Mouse (Mus musculus): Measurements from ENCODE around the gene Ndufa5.
A peak's percentile ranks its signal among the peaks of the same experiment; 100 is the strongest.

Gene Ndufa5

DNA sequence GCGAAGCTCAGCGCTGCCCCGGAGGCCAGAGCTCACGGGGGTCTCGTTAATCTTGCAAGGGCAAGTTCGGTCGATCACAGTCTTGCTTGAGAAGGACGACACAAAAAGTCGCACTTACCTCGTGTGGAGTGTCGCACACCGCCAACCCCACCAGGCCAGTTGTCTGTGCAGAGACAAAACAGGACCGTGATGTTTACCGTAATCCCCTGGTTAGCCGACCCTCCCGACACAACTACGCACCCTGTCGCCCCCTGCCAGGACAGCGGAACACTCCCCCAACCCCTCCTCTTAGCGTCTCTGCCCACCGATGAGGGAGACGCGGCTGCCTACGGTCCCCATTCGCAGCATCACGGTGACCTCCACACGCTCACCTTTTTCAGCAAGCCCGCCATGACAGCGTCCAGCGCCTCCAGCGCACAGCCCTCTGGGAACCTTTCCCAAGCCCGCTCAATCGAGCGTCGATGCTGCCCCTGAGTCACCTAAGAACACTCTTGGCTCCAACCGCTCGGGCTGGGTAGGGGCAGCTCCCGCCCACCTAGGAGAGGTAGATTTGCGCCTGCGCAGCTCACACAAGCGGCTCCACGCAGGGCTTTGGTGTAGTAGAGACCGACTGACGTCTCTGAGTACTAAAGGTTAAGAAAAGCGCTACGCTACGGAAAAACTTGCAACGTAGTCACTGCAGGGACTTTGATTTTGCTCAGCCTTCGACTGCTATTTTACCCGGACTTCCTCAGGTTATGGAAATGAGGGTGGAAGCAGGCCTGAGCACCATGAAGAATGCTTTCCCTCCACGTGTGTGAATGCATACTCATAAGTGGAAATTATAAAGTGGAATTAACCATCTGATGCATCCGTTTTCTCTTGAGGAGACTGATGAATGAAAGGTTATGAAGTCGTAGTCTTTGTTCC, at the start of gene Ndufa5:
Gene Ndufa5, minus strand, starts transcription at position 859 of the 909 bp plus-strand sequence.
- peak; percentile 79 for DNase-seq (ENCODE audit: low spot score)

DNA sequence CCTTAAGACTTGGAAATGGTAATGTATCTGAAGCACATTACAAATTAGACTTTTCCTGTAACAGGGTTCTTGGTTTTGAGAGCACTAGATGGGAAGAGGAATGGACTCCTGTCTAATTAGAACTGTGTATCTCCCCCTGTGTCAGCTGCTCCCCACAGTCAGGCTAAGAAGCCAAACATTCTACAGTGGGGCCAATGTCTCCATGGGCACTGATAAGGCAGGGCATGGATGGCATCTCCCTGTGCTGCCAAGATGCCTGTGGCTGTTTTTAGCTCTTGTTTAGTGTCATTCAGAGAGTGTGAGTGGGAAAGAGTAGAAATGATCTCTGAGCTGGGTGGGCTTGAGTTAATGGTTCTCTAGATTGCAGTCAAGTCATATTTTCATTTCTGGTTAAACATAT, 45.5 kb upstream of the Ndufa5 start:
- no peak for DNase-seq (ENCODE audit: low spot score)

DNA sequence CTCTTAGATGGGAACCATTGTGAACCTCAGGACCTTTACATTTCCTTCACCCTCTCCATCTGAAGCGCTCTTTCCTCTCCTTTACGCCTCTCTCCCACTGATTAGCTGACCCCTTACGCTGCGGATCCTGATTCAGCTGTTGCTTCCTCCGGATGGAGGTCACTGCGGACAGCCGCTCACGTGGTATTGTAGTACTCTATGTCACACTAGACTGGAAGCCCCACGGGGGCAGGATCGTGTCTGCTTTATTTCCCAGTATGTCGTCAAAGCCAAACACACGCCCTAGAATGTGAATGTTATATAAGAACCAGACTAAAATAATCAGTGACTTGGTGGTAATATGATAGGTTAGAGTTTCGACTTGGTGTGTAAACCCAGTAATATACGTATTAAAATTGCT, 44.6 kb upstream of the Ndufa5 start:
- no peak for DNase-seq (ENCODE audit: low spot score)

DNA sequence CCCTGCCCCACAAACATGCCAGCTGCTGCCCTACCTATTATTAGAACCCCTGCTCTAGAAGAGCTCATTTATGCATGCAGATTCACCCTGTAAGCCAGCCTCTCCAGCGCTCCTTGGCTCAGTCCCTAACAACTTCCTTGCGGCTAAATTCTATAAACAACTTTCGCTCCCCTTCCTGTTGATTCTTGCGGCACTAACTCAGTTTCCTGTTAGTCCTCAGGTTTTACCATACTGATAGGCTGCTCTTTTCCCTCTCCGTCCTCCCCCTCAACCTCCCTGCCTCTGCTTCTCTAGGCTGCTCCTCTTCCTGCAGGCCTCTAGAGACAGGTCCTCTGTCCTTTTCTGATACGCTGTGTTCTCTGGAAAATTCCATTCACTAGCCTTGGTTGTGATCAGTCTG, 43.3 kb upstream of the Ndufa5 start:
- DNase-seq (ENCODE audit: low spot score), result no peak

DNA sequence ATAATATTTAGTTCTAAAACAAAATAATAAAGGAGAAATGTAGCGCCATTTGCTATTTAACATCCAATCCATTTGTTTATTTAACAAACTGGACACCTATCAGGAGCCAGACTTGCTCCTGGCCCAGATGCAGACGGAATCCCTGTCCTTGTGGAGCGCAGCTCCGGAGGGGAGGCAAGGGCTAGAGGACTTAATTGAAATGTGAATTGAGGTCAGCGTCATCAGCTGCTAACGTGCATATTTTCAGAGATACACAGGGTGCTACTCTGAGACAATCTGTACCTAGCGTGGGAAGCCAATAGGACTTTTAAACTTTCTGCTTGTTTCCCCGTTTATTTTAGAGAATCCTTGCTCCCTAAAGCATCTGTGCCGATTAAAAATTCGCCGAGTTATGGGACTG, 42.5 kb upstream of the Ndufa5 start:
- DNase-seq (ENCODE audit: low spot score), result no peak

DNA sequence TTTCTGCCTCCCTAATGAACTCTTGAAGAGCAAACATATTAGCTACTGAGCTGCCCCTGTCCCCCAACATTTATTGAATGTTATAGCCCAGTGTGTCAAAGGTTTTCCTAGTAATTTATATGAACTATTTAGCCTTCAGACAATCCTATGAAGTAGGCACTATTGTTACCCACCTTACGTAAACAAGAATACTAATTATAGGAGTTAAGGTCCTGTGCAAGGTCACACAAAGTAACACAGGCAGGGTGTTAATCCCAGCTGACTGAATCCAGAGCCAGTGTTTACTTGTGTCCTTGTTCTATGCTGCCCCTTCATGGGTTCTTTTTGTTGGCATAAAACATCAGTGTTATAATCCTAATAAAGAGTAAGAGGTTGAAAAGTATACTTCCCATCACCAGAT, 41.9 kb upstream of the Ndufa5 start:
- DNase-seq (ENCODE audit: low spot score), result no peak

DNA sequence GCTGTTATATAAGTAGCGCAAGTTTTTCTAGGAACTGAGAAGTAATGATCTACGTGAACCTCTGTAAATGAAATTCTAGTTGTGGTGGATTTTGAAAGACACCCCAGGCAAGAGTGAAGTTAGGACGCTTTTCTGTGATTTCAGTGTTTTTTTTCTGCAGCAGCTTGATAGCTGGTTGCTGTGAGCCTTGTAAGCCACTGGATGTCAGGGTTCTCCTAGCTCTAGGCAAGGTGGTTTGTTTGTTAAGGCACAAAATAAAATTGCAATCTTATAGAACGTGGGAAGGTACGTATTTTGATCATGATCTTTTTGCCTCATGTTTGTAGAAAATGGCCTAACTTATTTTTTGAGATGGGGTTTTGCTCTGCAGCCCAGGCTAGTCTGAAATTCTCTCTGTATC, 41.1 kb upstream of the Ndufa5 start:
- no peak for DNase-seq (ENCODE audit: low spot score)

DNA sequence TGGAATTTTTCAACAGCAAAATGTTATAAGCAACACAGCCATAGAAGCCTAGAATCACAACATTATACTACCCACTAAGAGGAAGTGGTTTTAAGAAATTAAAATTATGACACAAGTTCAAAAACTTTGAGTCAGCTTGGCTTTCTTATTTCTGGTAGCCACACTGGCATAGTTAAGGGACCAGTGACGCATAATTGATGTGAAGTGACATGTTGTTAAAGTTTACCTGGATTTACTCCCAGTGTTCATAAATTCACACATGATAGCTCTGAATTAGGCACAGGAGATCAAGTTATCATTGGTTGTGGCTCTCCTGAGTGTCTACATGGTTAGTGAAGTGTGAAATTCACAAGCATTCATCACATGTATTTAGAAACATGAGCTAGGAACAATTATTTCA, 37.1 kb upstream of the Ndufa5 start:
- DNase-seq (ENCODE audit: low spot score), result no peak

DNA sequence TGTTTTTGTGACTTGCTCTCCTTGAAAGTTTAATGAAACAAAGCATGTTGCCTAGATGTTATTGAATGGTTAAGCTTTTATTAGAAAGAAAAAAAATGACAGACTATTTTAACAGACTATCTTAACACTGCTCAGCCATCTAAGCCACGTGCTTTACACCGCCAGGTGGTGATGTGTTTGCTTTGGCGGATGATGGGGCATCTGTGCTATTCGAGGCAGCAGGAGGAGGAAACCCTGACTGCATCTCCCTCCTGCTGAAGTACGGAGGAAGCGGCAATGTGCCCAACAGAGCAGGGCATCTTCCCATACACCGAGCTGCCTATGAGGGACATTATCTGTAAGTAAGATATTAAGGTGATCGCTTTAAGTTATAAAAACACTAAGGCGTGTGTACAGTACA, 36.3 kb upstream of the Ndufa5 start:
- no peak for DNase-seq (ENCODE audit: low spot score)

DNA sequence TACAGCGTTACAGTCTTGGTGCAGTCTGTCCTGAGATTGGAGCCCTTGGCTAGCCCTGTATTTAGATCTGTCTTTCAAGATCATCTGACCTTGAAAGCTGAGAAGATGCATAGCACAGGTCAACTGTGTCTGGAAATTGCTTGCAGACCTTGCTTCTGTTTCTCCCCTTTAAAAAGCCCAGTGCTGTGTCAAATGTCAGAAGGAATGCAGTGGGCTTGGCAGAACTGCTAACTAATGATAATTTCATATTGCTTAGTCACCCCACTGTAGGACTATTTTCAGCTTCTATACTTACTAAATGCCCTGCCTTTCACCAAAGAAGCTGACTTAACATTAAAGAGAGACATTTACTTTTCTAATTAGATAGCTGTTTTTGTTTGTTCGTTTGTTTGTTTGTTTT, 27.7 kb upstream of the Ndufa5 start:
- no peak for DNase-seq (ENCODE audit: low spot score)

DNA sequence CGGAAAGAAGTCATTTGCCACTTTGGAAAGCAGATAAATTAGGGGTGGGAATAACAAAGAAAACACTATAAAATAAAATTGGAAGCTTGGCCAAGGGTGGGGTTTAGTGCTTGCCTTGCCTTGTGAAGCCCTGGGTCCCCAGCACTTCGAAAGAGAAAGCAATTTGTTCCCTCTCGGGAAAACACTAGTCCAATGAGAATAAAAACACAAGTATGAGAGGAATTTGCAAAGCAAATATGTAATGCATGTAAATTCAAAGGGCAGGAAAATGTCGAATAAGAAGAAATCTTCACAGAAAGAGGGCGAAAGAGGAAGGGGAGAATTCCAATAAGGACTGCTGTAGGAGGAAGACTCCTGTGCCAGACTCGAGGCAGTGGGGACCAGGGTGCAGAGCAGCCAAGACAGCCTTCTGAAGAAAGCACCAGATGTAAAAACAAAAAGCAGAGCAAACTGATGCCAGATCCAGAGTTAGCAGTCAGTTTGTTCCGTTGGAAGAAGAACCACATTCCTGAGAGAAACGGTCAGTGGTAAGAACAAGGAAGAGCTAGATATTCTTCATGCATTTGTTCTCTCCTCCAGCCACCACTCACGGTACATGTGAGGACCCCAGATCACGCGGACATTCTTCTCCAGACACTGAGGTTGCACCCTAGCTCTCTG, 26.7 kb upstream of the Ndufa5 start:
- no peak for DNase-seq (ENCODE audit: low spot score)

DNA sequence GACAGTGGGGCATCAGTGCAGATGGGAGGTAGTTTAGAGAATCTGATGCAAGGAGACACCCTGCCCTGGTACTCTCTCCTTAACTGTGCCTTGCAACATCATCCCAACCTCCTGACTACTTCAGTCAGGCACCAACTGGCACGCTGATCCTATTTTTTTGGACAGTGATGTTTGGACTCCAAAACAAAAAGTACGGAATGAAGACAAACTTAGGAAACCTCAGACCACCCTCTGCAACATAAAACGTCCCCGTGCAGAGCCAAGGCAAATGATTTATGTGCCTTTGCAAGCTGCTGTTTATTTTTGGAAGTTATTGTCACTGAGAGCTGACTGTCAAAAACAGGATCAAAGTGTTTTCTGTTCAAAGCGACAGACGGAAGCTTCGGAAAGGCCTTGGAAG, 24.2 kb upstream of the Ndufa5 start:
- DNase-seq (ENCODE audit: low spot score), result no peak

DNA sequence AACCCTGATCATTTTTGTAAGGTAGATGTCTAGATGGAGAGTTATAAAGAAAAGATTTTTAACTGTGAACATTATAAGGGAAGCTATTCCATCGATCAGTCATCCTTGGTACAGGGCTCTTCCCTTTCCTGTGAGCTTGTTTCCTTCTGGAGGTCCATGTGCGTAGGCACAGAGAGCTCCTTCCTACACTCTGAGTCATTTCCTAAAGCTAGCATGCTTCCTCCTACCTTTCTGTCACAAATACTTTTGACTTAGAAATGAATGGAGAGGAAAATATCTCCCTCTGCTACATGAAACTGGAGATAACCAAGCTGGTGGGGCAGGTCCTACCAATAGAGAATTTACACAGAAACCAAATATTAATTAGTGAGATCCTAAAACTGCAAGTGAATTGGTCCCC, 22.0 kb upstream of the Ndufa5 start:
- DNase-seq (ENCODE audit: low spot score), result no peak

DNA sequence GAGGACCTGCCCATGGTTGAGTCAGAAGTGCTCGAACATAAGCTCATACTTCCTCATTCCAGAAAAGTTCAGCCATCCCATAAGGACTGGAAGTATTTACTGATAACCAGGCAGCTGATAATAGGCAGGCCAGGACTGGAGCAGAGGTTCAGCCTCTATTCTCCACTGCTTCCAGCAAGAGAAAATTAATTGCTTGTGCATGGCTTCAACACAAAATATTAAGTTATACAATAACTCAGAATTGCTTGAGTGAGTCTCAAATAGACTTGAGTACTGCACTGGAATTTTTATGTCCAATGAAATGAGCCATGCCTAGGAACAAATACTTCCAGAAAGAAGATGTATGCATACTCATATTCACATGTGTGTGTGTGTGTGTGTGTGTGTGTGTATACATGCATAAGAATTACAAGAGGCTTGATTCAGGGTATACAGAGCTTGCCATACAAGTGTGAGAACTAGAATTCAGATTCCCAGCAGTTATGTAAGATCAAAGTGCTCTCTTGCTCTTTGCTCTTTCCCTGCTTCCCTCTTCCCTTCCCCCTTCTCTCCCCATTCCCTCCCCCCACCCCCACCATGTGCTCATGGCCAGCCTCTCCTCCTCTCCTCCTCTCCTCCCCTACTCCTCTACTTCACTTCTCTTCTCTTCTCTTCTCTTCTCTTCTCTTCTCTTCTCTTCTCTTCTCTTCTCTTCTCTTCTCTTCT, 19.1 kb upstream of the Ndufa5 start:
- no peak for DNase-seq (ENCODE audit: low spot score)

DNA sequence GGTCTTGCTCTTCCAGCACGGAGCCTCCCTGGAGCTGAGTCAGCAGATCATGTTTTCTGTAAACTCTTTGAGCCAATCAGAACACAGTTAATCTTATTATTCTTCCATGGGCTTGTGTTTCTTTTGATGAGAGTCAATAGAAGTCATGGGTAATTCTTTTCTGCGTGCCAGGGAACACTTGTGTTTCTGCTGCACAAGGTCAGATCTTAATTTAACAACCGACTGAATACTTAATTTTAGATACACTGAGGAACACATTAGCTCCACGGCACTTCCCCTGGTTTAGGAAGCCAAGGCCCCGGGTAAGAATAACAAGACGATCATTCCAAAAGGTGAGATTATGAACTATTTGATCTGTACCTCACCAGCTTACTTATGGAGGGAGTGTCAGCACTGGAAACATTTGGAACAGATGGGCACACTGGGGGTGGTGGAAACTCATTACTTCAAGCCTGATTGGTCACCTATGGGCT, 15.3 kb upstream of the Ndufa5 start:
- DNase-seq (ENCODE audit: low spot score), result no peak

DNA sequence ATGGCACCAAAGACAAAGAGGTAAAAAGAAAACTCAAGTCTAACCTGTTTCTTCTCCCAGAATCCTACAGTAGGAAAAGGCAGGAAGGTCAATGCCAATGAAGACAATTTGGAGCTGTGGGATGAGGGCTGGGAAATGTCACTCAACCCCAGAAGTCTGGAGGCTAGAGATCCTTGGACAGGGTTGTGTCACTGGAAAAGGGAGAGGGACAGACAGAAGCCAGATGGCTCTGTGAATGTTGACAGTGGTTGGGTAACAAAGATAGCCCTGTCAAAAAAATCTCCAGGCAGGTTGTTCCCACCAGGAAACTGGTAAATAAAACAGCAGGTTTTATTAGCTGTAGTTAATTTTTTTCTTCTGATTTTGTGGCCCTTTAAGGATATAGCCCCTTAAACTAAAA, 14.6 kb upstream of the Ndufa5 start:
- DNase-seq (ENCODE audit: low spot score), result no peak

DNA sequence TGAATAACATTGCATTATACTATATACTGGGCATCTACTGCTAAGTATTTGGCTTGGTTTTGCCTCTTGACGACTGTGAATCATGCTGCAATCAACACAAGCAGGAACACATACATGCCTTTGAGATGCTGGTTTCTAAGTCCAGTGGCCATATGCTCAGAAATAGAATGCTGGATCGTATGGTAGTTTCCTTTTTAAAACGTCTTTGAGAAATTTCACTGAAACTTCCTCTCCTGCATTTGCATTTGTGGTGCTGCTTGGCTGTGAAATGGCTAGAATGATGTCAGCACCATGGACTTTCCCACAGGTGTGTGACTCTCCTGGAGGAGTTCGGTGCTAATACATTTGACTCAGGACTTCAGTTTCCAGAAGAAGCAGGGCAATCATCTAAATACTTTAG, 12.3 kb upstream of the Ndufa5 start:
- DNase-seq (ENCODE audit: low spot score), result no peak

DNA sequence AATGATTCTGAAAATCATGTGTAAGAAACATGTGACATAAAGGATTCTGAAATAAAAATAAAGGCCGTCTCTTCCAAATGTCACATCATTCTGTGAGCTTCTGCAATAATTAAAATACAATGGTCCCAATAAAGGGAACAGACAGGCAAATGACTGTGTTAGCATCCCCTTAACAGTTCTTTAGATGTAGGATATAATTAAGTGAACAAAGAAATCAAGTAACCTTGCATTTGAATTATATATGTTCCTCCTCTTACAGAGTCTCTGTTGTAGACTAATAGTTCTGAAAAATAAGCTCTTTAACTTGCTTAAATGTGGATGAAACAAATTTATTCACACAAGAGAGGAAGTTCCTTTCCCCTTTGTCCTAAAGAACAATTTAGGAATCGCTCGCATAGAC, 10.6 kb upstream of the Ndufa5 start:
- DNase-seq (ENCODE audit: low spot score), result no peak

DNA sequence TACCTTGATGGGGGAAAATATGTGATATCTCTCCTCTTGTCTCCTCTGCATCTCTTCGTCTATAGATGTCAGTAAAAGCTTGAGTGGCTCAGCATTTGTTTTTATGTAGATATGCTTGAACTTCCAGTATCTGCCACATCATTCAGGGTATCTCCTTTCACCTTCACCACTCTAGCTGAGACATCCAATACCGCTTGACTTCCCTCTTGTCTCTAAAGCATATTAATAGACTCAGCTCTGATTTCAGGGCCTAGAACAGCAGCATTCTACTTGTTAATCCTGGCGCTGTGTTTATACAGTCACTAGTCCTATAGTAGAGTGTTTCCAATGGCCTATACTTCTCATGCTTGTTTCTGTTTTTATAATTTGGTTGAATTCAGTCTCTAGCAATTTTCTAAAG, 5.0 kb upstream of the Ndufa5 start:
- no peak for DNase-seq (ENCODE audit: low spot score)

DNA sequence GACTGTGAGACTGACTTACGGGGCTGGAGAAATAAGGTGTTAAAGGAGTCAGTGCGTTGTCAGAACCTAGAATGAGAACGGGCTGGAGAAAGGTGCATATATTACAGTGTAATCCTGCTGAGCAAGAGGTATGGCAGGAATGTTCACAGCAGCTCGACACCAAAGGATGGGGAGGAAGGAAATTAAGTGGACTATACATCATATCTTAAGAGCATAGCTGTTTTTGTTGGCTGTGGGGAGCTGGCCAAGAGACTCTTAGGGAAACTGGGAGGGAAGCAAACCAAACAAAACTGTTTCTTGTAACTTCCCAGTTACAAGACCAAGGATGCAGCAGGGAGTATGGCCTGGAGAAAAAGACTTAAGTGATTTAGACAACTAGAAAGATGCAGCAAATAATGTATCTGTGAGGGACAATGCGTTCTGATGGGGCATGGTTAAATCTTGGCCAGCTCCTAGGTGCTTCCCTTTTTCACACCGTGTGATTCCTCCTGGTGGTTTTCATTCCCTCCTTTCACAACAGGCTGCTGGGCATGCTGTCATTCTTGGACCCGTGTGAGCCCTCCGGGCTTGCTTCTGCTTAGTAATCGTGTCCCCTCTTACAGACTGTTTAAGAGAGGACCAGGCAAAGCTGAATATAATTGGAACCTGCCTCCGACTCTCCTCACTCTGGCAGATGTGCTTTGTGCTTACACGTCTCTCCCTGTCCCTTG, 3.1 kb upstream of the Ndufa5 start:
- DNase-seq (ENCODE audit: low spot score), result no peak

DNA sequence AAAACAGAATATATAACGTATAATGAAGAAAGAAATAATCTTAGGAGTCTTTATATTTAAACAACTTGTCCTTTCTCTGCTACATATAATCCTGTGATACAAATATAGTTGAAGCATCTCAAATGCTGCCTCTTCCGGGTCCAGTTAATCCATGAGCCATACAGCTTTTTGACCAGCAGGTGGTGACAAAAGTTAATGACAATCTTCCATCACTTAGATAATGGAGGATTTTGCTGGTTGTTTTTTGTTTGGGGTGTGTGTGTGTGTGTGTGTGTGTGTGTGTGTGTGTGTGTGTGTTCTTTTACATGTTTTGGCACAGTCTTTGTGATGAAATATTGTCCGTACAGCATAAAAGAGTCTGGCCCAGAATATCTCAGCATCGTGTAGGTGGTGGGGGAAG, 2.4 kb upstream of the Ndufa5 start:
- DNase-seq (ENCODE audit: low spot score), result no peak

DNA sequence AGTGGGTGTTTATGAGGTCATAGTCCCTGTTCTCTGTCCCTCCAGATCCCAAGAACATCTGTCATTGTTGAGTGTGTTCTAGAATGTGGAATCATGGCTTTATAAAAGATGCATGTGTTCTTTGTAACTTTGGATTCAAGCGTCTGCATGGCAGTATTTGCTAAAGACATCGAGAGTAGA, 141 bp upstream of the Ndufa5 start, which contains the start of gene Asb15:
Gene Asb15, plus strand, starts transcription at position 81 of the 180 bp plus-strand sequence.
- DNase-seq (ENCODE audit: low spot score), result no peak

DNA sequence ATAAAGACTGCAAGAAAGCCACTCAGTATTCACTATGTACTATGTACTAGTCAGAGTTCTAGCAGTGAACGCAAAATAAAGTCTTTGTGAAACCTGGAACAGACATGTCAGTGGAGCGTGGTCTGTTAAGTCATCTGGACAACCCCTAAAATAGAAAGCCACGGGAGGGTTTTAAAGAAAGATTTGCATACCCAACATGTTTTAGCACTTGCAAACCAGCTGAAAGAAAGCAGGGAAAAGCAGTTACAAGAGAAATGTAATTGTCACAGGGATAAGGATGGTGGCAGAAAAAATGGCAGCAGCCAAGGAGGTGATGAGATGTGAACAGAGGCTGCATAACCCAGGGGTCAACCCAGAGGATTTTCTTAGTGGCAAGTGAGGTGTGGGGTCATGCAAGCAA, 2.1 kb downstream of the Ndufa5 start:
- no peak for DNase-seq (ENCODE audit: low spot score)
